In genomic region chr16:31209911-31210310, GRCm38 (mm10) we compare ENCODE assay signal across 10 mouse cellular contexts. TPM values are rescaled to one million over a fixed set of nuclear protein-coding genes. Genes with fewer than 3 reads are reported as not detected.
A peak's percentile ranks its signal among the peaks of the same experiment; 100 is the strongest.
DNase-seq lines count a peak whose midpoint lies in the region; ATAC-seq lines count a peak whose summit lies in the region.
"Had no signal": no experiment of that assay in that cellular context is flagged by ENCODE, and none has a peak within 500 bp of the region (broad histone marks: within the 10 kb centered on the region; RNA-seq: fewer than 3 reads in every experiment).

No protein-coding gene starts in this region.

- peak; percentile 0 for DNase-seq in right cerebral cortex, adult 18-20 months
- no peak for DNase-seq in right cerebral cortex, adult 2 months (ENCODE audit: low spot score in 2 of 2)
- DNase-seq in T-cell, adult 2 months (ENCODE audit: low spot score), result peak; percentile 25
- peak; percentile 48 for DNase-seq in lung, postnatal 14 days
- DNase-seq in left cerebral cortex, postnatal 14 days (ENCODE audit: low spot score in 2 of 2), result no peak
- no peak for DNase-seq in frontal cortex, postnatal 36 days (ENCODE audit: low spot score in 2 of 2)
- no peak for DNase-seq in cerebellum, postnatal 36 days
- DNase-seq: thymus, postnatal 36 days had no signal

- ATAC-seq in neutrophil, adult 5-6 weeks (ENCODE audit: extremely low read depth, insufficient number of reproducible peaks, low FRiP score, poor library complexity, severe bottlenecking), result peak; percentile 45; the same call in 1 of the 2 replicates
- ATAC-seq: intestine, postnatal 0 days had no signal

- intact Hi-C loops in left cerebral cortex, postnatal 14 days (cut with DNase I), result no loop called here

RNA-seq across cellular contexts. Expression of gene Acap2, which starts 8.9 kb away (rescaled TPM):
- total RNA-seq in neutrophil, adult 5-6 weeks (2017), result 112 and 125 TPM in 2 replicates
- total RNA-seq in left cerebral cortex, postnatal 14 days (2021), result 10 to 100 TPM; 90.5 to 99.9 TPM

Comparison
In these comparisons a context has a peak if more than half of its experiments do, and no peak if none do; other contexts are left out.
1. DNase-seq: peak in right cerebral cortex, adult 18-20 months (single experiment), T-cell, adult 2 months (single experiment) and lung, postnatal 14 days (single experiment); none in right cerebral cortex, adult 2 months (0 of 2), left cerebral cortex, postnatal 14 days (0 of 2), frontal cortex, postnatal 36 days (0 of 2) and cerebellum, postnatal 36 days (0 of 2).